Mouse (Mus musculus): ENCODE measurements around the gene Hspa5.

GRCm38 (mm10) chr2:34783064-34784020 lies 11.6 kb downstream of the Hspa5 start:
- TF ChIP-seq POLR2A (IDR thresholded peaks at IDR 0.05; ENCODE audit: borderline replicate concordance, extremely low read depth, insufficient read depth, insufficient read length, poor library complexity, severe bottlenecking) (no peak), CTCF (IDR thresholded peaks at IDR 0.05; ENCODE audit: borderline replicate concordance, extremely low read depth, insufficient read depth, insufficient read length) (no peak)

Measured in brain, embryonic 14.5 days (tissue).